Mouse (Mus musculus) thymus, adult 2 months (tissue): ENCODE measurements around the gene Rpl22l1.

ENCODE experiments used
- CTCF ChIP-seq: fragments of 200-500 bp; IDR thresholded peaks from 2 replicates; pipeline ENCODE4 v1.5.1; 2012; ENCODE audit warnings: mild to moderate bottlenecking, control low read depth, low read length, moderate library complexity, borderline replicate concordance; ENCODE audit not compliant: control insufficient read depth, poor library complexity, insufficient read depth; ENCODE audit errors: extremely low read depth
- POLR2A ChIP-seq: fragments of 200-500 bp; IDR thresholded peaks from 2 replicates; pipeline ENCODE4 v1.6.1; 2012; ENCODE audit warnings: mild to moderate bottlenecking, low read length, control low read depth, moderate library complexity; ENCODE audit not compliant: control insufficient read depth, poor library complexity, insufficient read depth; ENCODE audit errors: extremely low read depth

DNA sequence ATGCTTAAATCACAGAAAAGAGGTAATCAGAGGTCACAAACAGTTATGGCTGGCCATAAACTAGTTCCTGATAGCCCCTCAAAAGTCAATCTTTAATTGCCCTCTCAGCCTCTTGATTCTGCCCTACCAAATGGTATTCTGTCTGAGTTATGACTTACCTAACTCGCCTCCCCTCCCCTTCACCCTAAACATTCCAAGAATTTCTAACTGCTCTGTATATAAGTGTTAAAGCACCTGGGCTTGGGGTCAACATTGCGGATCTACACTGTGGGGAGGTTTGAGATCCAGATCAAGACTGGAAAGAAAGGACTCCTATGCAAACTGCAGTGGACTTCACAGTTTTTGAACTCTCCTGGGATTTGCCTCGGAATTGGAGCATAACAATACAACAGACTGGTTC, 37.0 kb upstream of the Rpl22l1 start:
- TF ChIP-seq CTCF = no peak
- TF ChIP-seq POLR2A = no peak
